Mouse (Mus musculus): ENCODE measurements around the gene Hist1h2bp. TPM values are rescaled to one million over a fixed set of nuclear protein-coding genes. Genes with fewer than 3 reads are reported as not detected.

Hist1h2bp gene
- 10 to 100 TPM; 12.3 to 16.4 TPM for total RNA-seq (2021)
- long read RNA-seq, experiment 1: 0 reads
- long read RNA-seq, experiment 2: 0 reads

GRCm38 (mm10) chr13:21786899-21787629 lies at the start of gene Hist1h2bp, which contains the start of gene Hist1h2an:
Hist1h2bp (plus strand) TSS chr13:21787461.
Hist1h2an (minus strand) TSS chr13:21787218.
- peak; percentile 86 to 99 for DNase-seq (ENCODE audit: low spot score in 2 of 2)

GRCm38 (mm10) chr13:21745006-21745405 lies 42.3 kb upstream of the Hist1h2bp start:
- no peak for DNase-seq (ENCODE audit: low spot score in 2 of 2)

DNA sequence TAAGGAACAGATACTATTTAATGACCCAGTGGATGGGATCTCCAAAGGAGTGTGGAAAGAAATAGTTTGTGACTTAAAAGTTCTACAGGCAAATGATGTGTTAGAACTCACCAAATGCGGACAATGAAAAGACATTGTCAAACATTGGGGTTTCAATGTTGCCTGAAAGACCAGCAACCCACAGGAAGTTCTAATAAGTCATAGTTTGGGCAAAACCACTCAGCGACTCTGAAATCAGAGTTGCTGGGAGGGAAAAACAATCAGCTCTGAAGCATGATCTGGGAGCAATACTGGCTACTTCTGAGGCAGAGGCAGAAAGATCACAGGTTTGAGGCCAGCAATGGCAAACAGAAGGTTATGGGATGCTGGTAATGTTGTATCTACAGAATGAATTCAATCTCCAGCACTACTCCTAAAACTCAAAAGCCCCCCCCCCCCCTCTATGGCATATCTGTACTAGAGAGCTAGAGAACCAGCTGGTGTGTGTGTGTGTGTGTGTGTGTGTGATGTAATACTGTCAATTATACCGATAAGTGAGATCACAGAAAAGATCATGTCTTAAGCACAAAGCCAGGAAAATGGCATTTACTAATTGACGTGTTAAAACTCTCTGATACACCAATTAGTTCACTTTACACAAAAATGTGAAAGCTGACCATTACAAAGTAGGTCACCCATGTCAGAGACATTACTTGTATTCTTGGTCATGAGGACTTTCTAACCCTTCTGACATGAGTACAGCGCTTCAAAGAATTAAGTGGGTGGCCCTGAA lies 37.7 kb upstream of the Hist1h2bp start:
- DNase-seq (ENCODE audit: low spot score in 2 of 2): no peak

- peak; percentile 89 to 92 for DNase-seq (ENCODE audit: low spot score in 2 of 2)
These were observed 36.9 kb upstream of the Hist1h2bp start, which contains the start of gene Hist1h4k for GRCm38 (mm10) chr13:21750159-21751017. Hist1h4k (minus strand) TSS chr13:21750505.

GRCm38 (mm10) chr13:21751417-21751816 lies 35.8 kb upstream of the Hist1h2bp start:
- DNase-seq (ENCODE audit: low spot score in 2 of 2): no peak

- DNase-seq (ENCODE audit: low spot score in 2 of 2): no peak
These were observed 35.4 kb upstream of the Hist1h2bp start for GRCm38 (mm10) chr13:21751827-21752226.

- DNase-seq (ENCODE audit: low spot score in 2 of 2): no peak
These were observed 34.9 kb upstream of the Hist1h2bp start for GRCm38 (mm10) chr13:21752356-21752755.

GRCm38 (mm10) chr13:21753051-21753523 lies 34.2 kb upstream of the Hist1h2bp start:
- no peak for DNase-seq (ENCODE audit: low spot score in 2 of 2)

DNA sequence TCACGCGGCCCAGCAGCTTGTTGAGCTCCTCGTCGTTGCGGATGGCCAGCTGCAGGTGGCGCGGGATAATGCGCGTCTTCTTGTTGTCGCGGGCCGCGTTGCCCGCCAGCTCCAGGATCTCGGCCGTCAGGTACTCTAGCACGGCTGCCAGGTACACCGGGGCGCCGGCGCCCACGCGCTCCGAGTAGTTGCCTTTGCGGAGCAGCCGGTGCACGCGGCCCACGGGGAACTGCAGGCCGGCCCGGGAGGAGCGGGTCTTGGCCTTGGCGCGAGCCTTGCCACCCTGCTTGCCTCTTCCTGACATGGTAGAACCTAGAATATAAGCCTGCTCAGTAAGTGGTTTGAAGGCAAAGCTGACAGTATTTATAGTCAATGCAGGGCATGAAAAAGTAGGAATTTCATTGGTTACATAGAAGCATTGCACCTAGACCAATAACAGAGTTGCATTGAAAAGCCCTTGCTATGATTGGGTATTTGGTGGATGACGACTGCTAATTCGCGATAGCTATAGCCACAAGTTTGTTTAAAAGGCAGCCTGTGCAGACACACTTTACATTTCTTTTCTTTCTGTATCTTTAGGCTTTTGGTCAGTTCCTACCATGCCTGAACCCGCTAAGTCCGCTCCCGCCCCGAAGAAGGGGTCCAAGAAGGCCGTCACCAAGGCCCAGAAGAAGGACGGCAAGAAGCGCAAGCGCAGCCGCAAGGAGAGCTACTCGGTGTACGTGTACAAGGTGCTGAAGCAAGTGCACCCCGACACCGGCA lies 33.6 kb upstream of the Hist1h2bp start, which contains the start of the genes Hist1h2ak and Hist1h2bn:
TSS of gene Hist1h2ak (minus strand) at position 304 of the 762 bp plus-strand sequence.
TSS of gene Hist1h2bn (plus strand) at position 600 of the 762 bp plus-strand sequence.
- DNase-seq (ENCODE audit: low spot score in 2 of 2): peak; percentile 51 to 90

DNA sequence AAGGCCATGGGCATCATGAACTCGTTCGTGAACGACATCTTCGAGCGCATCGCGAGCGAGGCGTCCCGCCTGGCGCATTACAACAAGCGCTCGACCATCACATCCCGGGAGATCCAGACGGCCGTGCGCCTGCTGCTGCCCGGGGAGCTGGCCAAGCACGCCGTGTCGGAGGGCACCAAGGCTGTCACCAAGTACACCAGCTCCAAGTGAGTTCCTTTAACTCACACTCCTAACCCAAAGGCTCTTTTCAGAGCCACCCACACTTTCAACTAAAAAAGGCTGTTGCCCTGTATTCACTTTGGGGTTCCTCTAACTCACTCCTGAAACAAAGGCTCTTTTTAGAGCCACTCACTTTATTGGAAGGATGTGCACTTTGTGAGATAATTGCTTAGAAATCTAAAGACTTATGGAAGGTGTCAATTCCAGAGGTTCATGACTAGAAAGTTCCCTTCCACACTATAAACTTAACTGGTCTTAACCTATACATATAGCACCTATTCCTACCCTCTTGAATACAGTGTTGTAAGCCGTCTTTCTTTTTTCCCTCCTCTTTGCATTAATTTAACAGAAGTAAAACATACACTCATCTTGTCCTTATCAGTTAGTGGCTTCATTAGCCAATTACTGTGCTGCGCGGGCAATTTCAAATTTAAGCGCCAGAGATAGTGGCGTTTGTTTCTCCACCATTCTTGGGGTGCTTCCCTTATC lies 32.8 kb upstream of the Hist1h2bp start:
- DNase-seq (ENCODE audit: low spot score in 2 of 2): peak in 1 of 2 experiments; percentile 22

DNA sequence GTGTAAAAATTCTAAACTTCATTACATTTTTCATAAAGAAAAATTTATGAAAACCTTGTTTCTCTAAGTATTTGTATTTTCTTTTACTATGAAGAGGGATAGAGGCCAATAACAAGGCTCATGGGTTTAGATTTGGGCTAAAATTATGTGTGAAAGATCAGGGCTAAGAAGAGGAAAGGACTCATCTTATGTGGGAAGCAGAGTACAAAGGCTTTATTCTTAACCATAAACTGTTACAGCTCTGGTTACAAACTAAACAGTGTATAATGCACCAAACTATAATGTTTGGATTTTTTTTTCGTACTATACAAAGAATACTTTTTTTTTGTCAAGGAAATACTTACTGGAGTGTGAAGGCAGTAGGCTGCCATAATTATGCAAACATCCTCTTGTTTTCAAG lies 31.6 kb upstream of the Hist1h2bp start:
- no peak for DNase-seq (ENCODE audit: low spot score in 2 of 2)

GRCm38 (mm10) chr13:21778814-21779766 lies 8.2 kb upstream of the Hist1h2bp start:
- peak; percentile 45 to 89 for DNase-seq (ENCODE audit: low spot score in 2 of 2)

DNA sequence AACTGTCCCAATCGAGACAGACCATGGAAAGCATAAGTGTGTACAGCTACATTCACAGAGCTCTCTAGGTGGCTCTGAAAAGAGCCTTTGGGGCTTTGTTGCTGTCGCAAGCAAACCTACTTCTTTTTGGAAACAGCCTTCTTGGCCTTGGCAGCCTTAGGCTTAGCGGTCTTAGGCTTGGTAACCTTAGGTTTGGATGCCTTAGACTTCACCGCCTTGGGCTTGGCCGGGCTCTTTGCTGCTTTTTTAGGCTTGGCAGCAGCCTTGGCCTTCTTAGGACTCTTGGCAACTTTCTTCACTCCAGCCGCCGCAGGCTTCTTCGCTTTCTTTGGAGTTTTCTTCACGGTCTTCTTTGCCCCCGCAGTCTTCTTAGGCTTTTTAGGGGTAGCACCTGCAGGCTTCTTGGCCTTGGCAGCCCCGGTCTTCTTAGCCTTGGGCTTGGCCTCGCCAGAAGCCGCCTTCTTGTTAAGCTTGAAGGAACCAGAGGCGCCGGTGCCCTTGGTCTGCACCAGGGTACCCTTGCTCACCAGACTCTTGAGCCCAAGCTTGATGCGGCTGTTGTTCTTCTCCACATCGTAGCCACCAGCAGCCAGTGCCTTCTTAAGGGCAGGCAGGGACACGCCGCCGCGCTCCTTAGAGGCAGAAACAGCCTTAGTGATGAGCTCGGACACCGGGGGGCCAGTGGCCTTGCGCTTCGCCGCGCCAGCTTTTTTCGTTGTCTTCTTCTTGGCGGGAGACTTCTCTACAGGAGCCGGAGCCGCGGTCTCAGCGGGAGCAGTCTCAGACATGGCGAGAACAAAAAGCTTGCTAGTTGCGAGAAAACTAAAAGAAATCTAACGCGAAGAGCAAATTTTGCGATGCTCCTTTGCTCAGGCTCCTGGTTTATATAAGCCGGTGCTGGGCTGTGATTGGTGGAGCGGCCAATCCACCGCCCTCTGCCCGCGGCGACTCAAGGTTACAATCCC lies 7.2 kb upstream of the Hist1h2bp start, which contains the start of gene Hist1h1b:
TSS of gene Hist1h1b (minus strand) at position 859 of the 965 bp plus-strand sequence.
- DNase-seq (ENCODE audit: low spot score in 2 of 2): peak in 1 of 2 experiments; percentile 15

GRCm38 (mm10) chr13:21781021-21781555 lies 6.2 kb upstream of the Hist1h2bp start:
- DNase-seq (ENCODE audit: low spot score in 2 of 2): no peak

- DNase-seq (ENCODE audit: low spot score in 2 of 2): no peak
These were observed 5.6 kb upstream of the Hist1h2bp start for GRCm38 (mm10) chr13:21781639-21782038.
